Mouse (Mus musculus) urinary bladder, adult 2 months (tissue): ENCODE data around the gene Dlg1. TPM values are rescaled to one million over a fixed set of nuclear protein-coding genes. Genes with fewer than 3 reads are reported as not detected.

ENCODE experiments used
- DNase-seq: peaks from one replicate; pipeline ENCODE4 v3.0.0; 2022; ENCODE audit warnings: low spot score
- polyA plus RNA-seq: library from polyadenylated mRNA; depleted of rRNA; stranded (reverse); fragments of >200 nt; gene quantifications from 2 replicates; pipeline ENCODE4 v1.2.3, GENCODE M21; 2012

Gene Dlg1
- polyA plus RNA-seq, 1 experiment = 68.4 TPM

GRCm38 (mm10) chr16:31844246-31844645, 181.0 kb downstream of the Dlg1 start:
- DNase-seq = no peak

- no peak for DNase-seq
Observed at GRCm38 (mm10) chr16:31846763-31847162, 183.5 kb downstream of the Dlg1 start.

GRCm38 (mm10) chr16:31863920-31864319, 200.7 kb downstream of the Dlg1 start:
- DNase-seq = no peak

- DNase-seq = no peak
Observed at GRCm38 (mm10) chr16:31865242-31865641, 202.0 kb downstream of the Dlg1 start.

- no peak for DNase-seq
Observed at GRCm38 (mm10) chr16:31866911-31867310, 203.7 kb downstream of the Dlg1 start.

- no peak for DNase-seq
Observed at GRCm38 (mm10) chr16:31867736-31868135, 204.5 kb downstream of the Dlg1 start.

GRCm38 (mm10) chr16:31873721-31874120, 210.5 kb downstream of the Dlg1 start:
- no peak for DNase-seq

- no peak for DNase-seq
Observed at GRCm38 (mm10) chr16:31875391-31875790, 212.1 kb downstream of the Dlg1 start.

GRCm38 (mm10) chr16:31876386-31876785, 213.1 kb downstream of the Dlg1 start:
- no peak for DNase-seq

- DNase-seq = no peak
Observed at GRCm38 (mm10) chr16:31878052-31878451, 214.8 kb downstream of the Dlg1 start.

- DNase-seq = peak; percentile 64
Observed at GRCm38 (mm10) chr16:31878573-31879257, 215.5 kb downstream of the Dlg1 start, which contains the start of gene Meltf. TSS of gene Meltf (plus strand) at chr16:31878810.

- DNase-seq = no peak
Observed at GRCm38 (mm10) chr16:31880146-31880840, 217.1 kb downstream of the Dlg1 start.

- DNase-seq = no peak
Observed at GRCm38 (mm10) chr16:31882381-31882908, 219.2 kb downstream of the Dlg1 start.

- no peak for DNase-seq
Observed at GRCm38 (mm10) chr16:31883302-31883701, 220.1 kb downstream of the Dlg1 start.

GRCm38 (mm10) chr16:31883902-31884301, 220.7 kb downstream of the Dlg1 start:
- DNase-seq = no peak

- no peak for DNase-seq
Observed at GRCm38 (mm10) chr16:31890907-31891306, 227.7 kb downstream of the Dlg1 start.

GRCm38 (mm10) chr16:31893396-31894141, 230.3 kb downstream of the Dlg1 start:
- no peak for DNase-seq

- no peak for DNase-seq
Observed at GRCm38 (mm10) chr16:31896971-31897774, 233.9 kb downstream of the Dlg1 start.

GRCm38 (mm10) chr16:31898546-31899326, 235.5 kb downstream of the Dlg1 start:
- DNase-seq = no peak

GRCm38 (mm10) chr16:31901886-31902285, 238.6 kb downstream of the Dlg1 start:
- DNase-seq = no peak

- DNase-seq = no peak
Observed at GRCm38 (mm10) chr16:31903239-31903638, 240.0 kb downstream of the Dlg1 start.
